Mouse (Mus musculus) layer of hippocampus, postnatal 25 days (tissue): ENCODE data around the gene Atp8a2. TPM values are rescaled to one million over a fixed set of nuclear protein-coding genes. Genes with fewer than 3 reads are reported as not detected.

Experiments used
- DNase-seq, 2 experiments: peaks; one replicate each; pipeline ENCODE4 v3.0.0; 2022; ENCODE audit warnings: mixed read lengths in 2 of 2, low spot score in 1 of 2; ENCODE audit errors: extremely low spot score in 1 of 2
- total RNA-seq, 2 experiments: library from RNA; stranded (reverse); gene quantifications; 2 replicates each; pipeline ENCODE4 v1.2.3; 2021

Gene Atp8a2
- total RNA-seq, 2 experiments from 2014 or later, result 40.5 to 45.1 TPM

GRCm38 (mm10) chr14:60163367-60163766, 33.6 kb downstream of the Atp8a2 start:
- DNase-seq, result no peak

GRCm38 (mm10) chr14:60152373-60152772, 44.6 kb downstream of the Atp8a2 start:
- DNase-seq, result no peak

GRCm38 (mm10) chr14:60148893-60149292, 48.1 kb downstream of the Atp8a2 start:
- no peak for DNase-seq

- no peak for DNase-seq
Observed at GRCm38 (mm10) chr14:60143234-60143633, 53.7 kb downstream of the Atp8a2 start.

GRCm38 (mm10) chr14:60138339-60138738, 58.6 kb downstream of the Atp8a2 start:
- DNase-seq, result no peak

- DNase-seq, result no peak
Observed at GRCm38 (mm10) chr14:60137812-60138211, 59.2 kb downstream of the Atp8a2 start.

GRCm38 (mm10) chr14:60135801-60136200, 61.2 kb downstream of the Atp8a2 start:
- no peak for DNase-seq

- no peak for DNase-seq
Observed at GRCm38 (mm10) chr14:60134720-60135119, 62.3 kb downstream of the Atp8a2 start.

- DNase-seq, result no peak
Observed at GRCm38 (mm10) chr14:60131196-60131876, 65.6 kb downstream of the Atp8a2 start.

GRCm38 (mm10) chr14:60129564-60129963, 67.4 kb downstream of the Atp8a2 start:
- DNase-seq, result no peak

- no peak for DNase-seq
Observed at GRCm38 (mm10) chr14:60125202-60125601, 71.8 kb downstream of the Atp8a2 start.

- no peak for DNase-seq
Observed at GRCm38 (mm10) chr14:60121572-60121971, 75.4 kb downstream of the Atp8a2 start.

GRCm38 (mm10) chr14:60117792-60118585, 79.0 kb downstream of the Atp8a2 start:
- no peak for DNase-seq

- DNase-seq, result peak in 1 of 2 experiments; percentile 25
Observed at GRCm38 (mm10) chr14:60086808-60087725, 109.9 kb downstream of the Atp8a2 start.

GRCm38 (mm10) chr14:60086254-60086807, 110.6 kb downstream of the Atp8a2 start:
- DNase-seq, result peak in 1 of 2 experiments; percentile 19

GRCm38 (mm10) chr14:60082771-60083170, 114.2 kb downstream of the Atp8a2 start:
- DNase-seq, result no peak

GRCm38 (mm10) chr14:60072496-60072895, 124.5 kb downstream of the Atp8a2 start:
- no peak for DNase-seq

- no peak for DNase-seq
Observed at GRCm38 (mm10) chr14:60065186-60065585, 131.8 kb downstream of the Atp8a2 start.

- no peak for DNase-seq
Observed at GRCm38 (mm10) chr14:60061023-60061422, 136.0 kb downstream of the Atp8a2 start.

GRCm38 (mm10) chr14:60058867-60059266, 138.1 kb downstream of the Atp8a2 start:
- DNase-seq, result no peak
